Mouse (Mus musculus) neural tube, embryonic 14.5 days (tissue): ENCODE data around the gene Rasip1. TPM values are rescaled to one million over a fixed set of nuclear protein-coding genes. Genes with fewer than 3 reads are reported as not detected.

Experiments
- ATAC-seq: fragments of 200-750 bp; cut with Nextera tagmentation; 2 replicates; pipeline ENCODE4 v1.8.0; 2017; ENCODE audit warnings: low read depth, mild to moderate bottlenecking, moderate TSS enrichment, moderate library complexity
- H3K27ac ChIP-seq: fragments of 300-500 bp; sonication (generic); 2 replicates; pipeline ENCODE4 v1.5.1; 2014; ENCODE audit warnings: low read depth, mild to moderate bottlenecking, control low read depth, low read length, moderate library complexity, mixed read lengths
- H3K27me3 ChIP-seq: fragments of 300-500 bp; sonication (generic); 2 replicates; pipeline ENCODE4 v1.6.1; 2014; ENCODE audit warnings: low read length; ENCODE audit not compliant: control insufficient read depth, insufficient read depth
- H3K36me3 ChIP-seq: fragments of 300-500 bp; sonication (generic); 2 replicates; pipeline ENCODE4 v1.6.1; 2014; ENCODE audit warnings: low read length, mixed read lengths; ENCODE audit not compliant: control insufficient read depth, insufficient read depth
- H3K4me1 ChIP-seq: fragments of 300-500 bp; sonication (generic); 2 replicates; pipeline ENCODE4 v1.6.1; 2014; ENCODE audit warnings: low read length; ENCODE audit not compliant: control insufficient read depth, insufficient read depth
- H3K4me2 ChIP-seq: fragments of 300-500 bp; sonication (generic); 2 replicates; pipeline ENCODE4 v1.6.1; 2014; ENCODE audit warnings: mild to moderate bottlenecking, low read depth, low read length, control low read depth
- H3K4me3 ChIP-seq: fragments of 300-500 bp; sonication (generic); 2 replicates; pipeline ENCODE4 v1.5.1; 2014; ENCODE audit warnings: low read depth, low read length, control low read depth, mixed read lengths
- H3K9ac ChIP-seq: fragments of 300-500 bp; sonication (generic); replicated peaks from 2 replicates; pipeline ENCODE4 v1.6.1; 2014; ENCODE audit warnings: low read depth, mild to moderate bottlenecking, control low read depth, low read length, mixed read lengths
- H3K9me3 ChIP-seq: fragments of 300-500 bp; sonication (generic); 2 replicates; pipeline ENCODE4 v1.6.1; 2016; ENCODE audit warnings: low read length; ENCODE audit not compliant: control insufficient read depth
- WGBS: fragments of 180-500 bp; shearing (Covaris S2); extraction: QIAGEN DNeasy Blood & Tissue Kit; methylation state at CpG from one replicate; pipeline ENCODE4 v1.1.7; 2014; 5-methylcytosine and 5-hydroxymethylcytosine counted together
- polyA plus RNA-seq: library from polyadenylated mRNA; unstranded; fragments of >200 nt; fragmentation: Nextera tagmentation; extraction: Ambion mirVana; gene quantifications from 2 replicates; pipeline ENCODE4 v1.2.1, GENCODE M21; 2014

The Rasip1 gene
- polyA plus RNA-seq, 1 experiment from 2014 or later, result 12.8 TPM

- Histone ChIP-seq H3K27ac (no peak overlapping the region), H3K9ac (0 out of 2 replicates have a peak overlapping the region, but pooled peaks have one; percentile 37), H3K4me3 (0 out of 2 replicates have a peak overlapping the region, but pooled peaks have one; percentile 5), H3K4me1 (0 out of 2 replicates have a peak, but pooled peaks cover 2% of the 10 kb centered on the region), H3K27me3 (no peaks in the 10 kb centered on the region), H3K36me3 (no peaks in the 10 kb centered on the region; the same call in 1 of the 2 replicates), H3K9me3 (no peaks in the 10 kb centered on the region; the same call in 1 of the 2 replicates), H3K4me2 (peak overlapping the region; percentile 24)
- 19% methylated on average over 29 of the region's 35 CpGs for WGBS
- no peak for ATAC-seq
These were observed 5.2 kb downstream of the Rasip1 start for GRCm38 (mm10) chr7:45632499-45632898.

- no peak for ATAC-seq
- WGBS, result 88% methylated on average over 11 of the region's 11 CpGs
- Histone ChIP-seq H3K36me3 (no peaks in the 10 kb centered on the region; the same call in 1 of the 2 replicates), H3K4me1 (peaks cover 3% of the 10 kb centered on the region; the same call in 1 of the 2 replicates), H3K27ac (no peak overlapping the region), H3K9me3 (no peaks in the 10 kb centered on the region; the same call in 1 of the 2 replicates), H3K4me3 (no peak overlapping the region), H3K9ac (no peak overlapping the region), H3K4me2 (no peak overlapping the region), H3K27me3 (no peaks in the 10 kb centered on the region)
These were observed 7.8 kb downstream of the Rasip1 start for GRCm38 (mm10) chr7:45634946-45635681.

- Histone ChIP-seq H3K4me2 (no peak overlapping the region), H3K4me3 (no peak overlapping the region), H3K27me3 (no peaks in the 10 kb centered on the region), H3K9ac (no peak overlapping the region), H3K9me3 (no peaks in the 10 kb centered on the region; the same call in 1 of the 2 replicates), H3K27ac (no peak overlapping the region), H3K4me1 (peaks cover 3% of the 10 kb centered on the region; the same call in 1 of the 2 replicates), H3K36me3 (no peaks in the 10 kb centered on the region; the same call in 1 of the 2 replicates)
- no peak for ATAC-seq
- WGBS, result 87% methylated on average over 15 of the region's 15 CpGs
These were observed 8.7 kb downstream of the Rasip1 start for GRCm38 (mm10) chr7:45635711-45636688.

- 95% methylated on average over 6 of the region's 6 CpGs for WGBS
- no peak for ATAC-seq
- H3K36me3 ChIP-seq, result no peaks in the 10 kb centered on the region; the same call in 1 of the 2 replicates
- no peak overlapping the region for H3K9ac ChIP-seq
- H3K4me1 ChIP-seq, result peaks cover 8% of the 10 kb centered on the region
- no peaks in the 10 kb centered on the region; the same call in 1 of the 2 replicates for H3K9me3 ChIP-seq
- H3K4me3 ChIP-seq, result no peak overlapping the region
- H3K27me3 ChIP-seq, result no peaks in the 10 kb centered on the region
- H3K4me2 ChIP-seq, result peak overlapping the region; percentile 50; the same call in 1 of the 2 replicates
- H3K27ac ChIP-seq, result no peak overlapping the region
These were observed 10.4 kb downstream of the Rasip1 start for GRCm38 (mm10) chr7:45637710-45638109.

- 21% methylated on average over 29 of the region's 29 CpGs for WGBS
- no peaks in the 10 kb centered on the region; the same call in 1 of the 2 replicates for H3K36me3 ChIP-seq
- peak overlapping the region; percentile 50 for H3K4me2 ChIP-seq
- no peaks in the 10 kb centered on the region for H3K27me3 ChIP-seq
- peaks cover 12% of the 10 kb centered on the region for H3K4me1 ChIP-seq
- no peaks in the 10 kb centered on the region; the same call in 1 of the 2 replicates for H3K9me3 ChIP-seq
- peak; percentile 88 for ATAC-seq
- H3K9ac ChIP-seq, result no peak overlapping the region
- peak overlapping the region; percentile 19 for H3K4me3 ChIP-seq
- H3K27ac ChIP-seq, result no peak overlapping the region
These were observed 11.5 kb downstream of the Rasip1 start for GRCm38 (mm10) chr7:45638623-45639401.

GRCm38 (mm10) chr7:45639561-45640027 is 12.3 kb downstream of the Rasip1 start, which contains the start of gene Mamstr:
Mamstr (plus strand) TSS chr7:45639977.
- no peaks in the 10 kb centered on the region; the same call in 1 of the 2 replicates for H3K36me3 ChIP-seq
- H3K4me3 ChIP-seq, result no peak within 1 kb of the TSS
- no peak within 1 kb of the TSS for H3K4me2 ChIP-seq
- no peak for ATAC-seq
- no peak within 1 kb of the TSS for H3K27ac ChIP-seq
- H3K9ac ChIP-seq, result no peak within 1 kb of the TSS
- 35% methylated on average over 18 of the region's 19 CpGs for WGBS
- H3K9me3 ChIP-seq, result no peaks in the 10 kb centered on the region; the same call in 1 of the 2 replicates
- H3K4me1 ChIP-seq, result peaks cover 15% of the 10 kb centered on the region
- no peaks in the 10 kb centered on the region for H3K27me3 ChIP-seq

- H3K27ac ChIP-seq, result no peak overlapping the region
- no peak for ATAC-seq
- no peaks in the 10 kb centered on the region; the same call in 1 of the 2 replicates for H3K9me3 ChIP-seq
- H3K27me3 ChIP-seq, result no peaks in the 10 kb centered on the region
- no peak overlapping the region for H3K4me2 ChIP-seq
- H3K4me1 ChIP-seq, result peaks cover 17% of the 10 kb centered on the region
- H3K9ac ChIP-seq, result no peak overlapping the region
- H3K4me3 ChIP-seq, result no peak overlapping the region
- 80% methylated on average over 19 of the region's 19 CpGs for WGBS
- H3K36me3 ChIP-seq, result no peaks in the 10 kb centered on the region; the same call in 1 of the 2 replicates
These were observed 13.1 kb downstream of the Rasip1 start for GRCm38 (mm10) chr7:45640191-45640957.
